Mouse (Mus musculus) skeletal muscle tissue, postnatal 0 days (tissue): Measurements from ENCODE around the gene Ugt1a6a. TPM values are rescaled to one million over a fixed set of nuclear protein-coding genes. Genes with fewer than 3 reads are reported as not detected.

Experiments
- polyA plus RNA-seq: library from polyadenylated mRNA; unstranded; fragments of >200 nt; fragmentation: Nextera tagmentation; extraction: Ambion mirVana; gene quantifications from 2 replicates; pipeline ENCODE4 v1.2.1, GENCODE M21; 2015

Gene Ugt1a6a
- 2.5 and 7.9 TPM in 2 replicates for polyA plus RNA-seq

GRCm38 (mm10) chr1:88134457-88135011, at the start of gene Ugt1a6a:
Gene Ugt1a6a (plus strand): TSS chr1:88134809.

DNA sequence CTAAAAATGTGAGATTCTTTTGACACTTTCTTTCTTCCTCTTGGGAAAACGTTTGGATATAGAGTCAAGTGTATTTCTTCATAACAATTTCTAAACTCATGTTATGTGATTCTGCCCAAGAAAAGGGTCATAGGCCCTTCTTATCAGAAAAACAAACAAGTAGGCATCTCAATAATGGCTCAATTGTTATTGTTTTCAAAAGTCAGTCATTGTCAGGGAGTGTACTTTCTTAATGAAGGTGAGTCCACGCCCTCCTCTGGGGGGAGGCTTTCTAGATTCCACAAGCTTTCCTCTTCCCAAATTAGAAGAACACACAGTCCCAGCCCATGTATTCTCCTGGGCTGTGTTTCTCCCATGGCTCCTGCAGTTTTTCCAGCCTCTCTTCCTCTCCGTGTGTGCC, 47.1 kb upstream of the Ugt1a6a start, which contains the start of gene Ugt1a8:
Gene Ugt1a8, plus strand, starts transcription at position 301 of the 400 bp plus-strand sequence.

GRCm38 (mm10) chr1:88094941-88095492, 39.6 kb upstream of the Ugt1a6a start, which contains the start of gene Ugt1a7c:
Gene Ugt1a7c (plus strand): TSS chr1:88095062.

DNA sequence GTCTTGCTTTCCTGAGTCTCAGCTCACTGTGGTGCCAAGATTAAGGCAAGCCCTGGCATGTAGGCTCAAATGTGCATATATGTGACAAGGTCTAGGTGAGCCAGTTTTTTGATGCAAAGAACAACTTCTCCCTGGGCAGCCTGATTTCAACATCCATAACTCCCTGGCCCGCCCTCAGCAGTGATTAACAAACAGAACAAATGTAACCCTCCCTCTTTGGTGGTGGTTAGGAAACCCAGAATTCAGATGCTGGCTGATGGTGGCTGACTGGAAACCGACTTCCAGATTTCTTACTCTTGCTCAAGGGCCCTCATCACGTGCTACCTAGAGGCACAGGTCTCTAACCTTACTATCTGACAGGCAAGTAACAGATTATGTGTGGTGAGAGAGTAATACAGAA, 31.6 kb upstream of the Ugt1a6a start, which contains the start of gene Ugt1a6b:
Gene Ugt1a6b, plus strand, starts transcription at position 234 of the 400 bp plus-strand sequence.

GRCm38 (mm10) chr1:88165711-88166110, 31.1 kb downstream of the Ugt1a6a start, which contains the start of gene Ugt1a5:
Gene Ugt1a5 (plus strand): TSS chr1:88166012.

GRCm38 (mm10) chr1:88200456-88200855, 65.8 kb downstream of the Ugt1a6a start, which contains the start of gene Ugt1a2:
Gene Ugt1a2 (plus strand): TSS chr1:88200601.

GRCm38 (mm10) chr1:88205294-88205922, 70.8 kb downstream of the Ugt1a6a start, which contains the start of gene Dnajb3:
Gene Dnajb3 (minus strand): TSS chr1:88205782.

GRCm38 (mm10) chr1:88211812-88212211, 77.2 kb downstream of the Ugt1a6a start, which contains the start of gene Ugt1a1:
Gene Ugt1a1 (plus strand): TSS chr1:88211959.

DNA sequence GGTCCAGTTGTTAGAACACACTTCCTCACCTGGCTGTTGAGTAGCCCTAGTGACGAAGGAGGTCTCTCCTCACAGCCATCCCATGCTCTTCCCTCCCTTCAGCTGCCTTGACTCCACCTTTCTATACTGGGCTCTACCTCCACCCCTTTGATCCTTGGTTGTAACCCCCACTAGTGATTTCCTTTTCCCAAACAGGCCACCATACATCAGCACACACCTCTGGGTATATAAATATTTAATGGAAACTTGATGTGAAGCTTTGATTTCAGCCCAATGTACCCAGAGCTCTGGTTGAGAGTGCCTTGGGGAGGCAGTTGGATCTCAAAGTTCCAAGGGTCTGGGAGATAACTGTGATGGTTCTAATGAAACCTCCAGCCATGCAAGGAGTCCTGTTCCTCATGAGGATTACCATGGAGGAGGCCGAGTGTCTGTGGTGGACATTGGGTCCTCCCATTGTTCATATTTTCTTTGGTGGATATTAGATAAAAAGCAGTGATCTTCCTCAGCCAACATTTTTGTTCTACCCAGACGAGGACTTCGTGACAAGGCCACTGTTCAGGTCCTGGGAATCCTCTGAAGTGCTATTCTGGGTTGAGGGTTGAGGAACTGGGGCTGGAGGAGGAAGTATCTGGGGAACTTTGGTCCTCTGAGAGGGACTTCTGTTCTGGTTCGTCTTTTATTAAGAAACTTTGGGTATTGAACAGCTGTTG, 92.2 kb downstream of the Ugt1a6a start, which contains the start of gene Mroh2a:
Gene Mroh2a, plus strand, starts transcription at position 317 of the 710 bp plus-strand sequence.

Other genes starting within 250 kb of the Ugt1a6a start
- 14.8 and 17.3 TPM in 2 replicates for gene Usp40, start 126.3 kb upstream of the Ugt1a6a start, polyA plus RNA-seq
- gene Ugt1a10, start 79.4 kb upstream of the Ugt1a6a start, polyA plus RNA-seq, result not detected in 2 replicates
- gene Ugt1a9, start 64.0 kb upstream of the Ugt1a6a start, polyA plus RNA-seq, result not detected in 2 replicates
- gene Ugt1a8, start 47.0 kb upstream of the Ugt1a6a start, polyA plus RNA-seq, result not detected in 2 replicates
- gene Ugt1a7c, start 39.7 kb upstream of the Ugt1a6a start, polyA plus RNA-seq, result 3.1 and 6.4 TPM in 2 replicates
- gene Ugt1a6b, start 31.6 kb upstream of the Ugt1a6a start, polyA plus RNA-seq, result 0.21 and 1.00 TPM in 2 replicates
- not detected in 2 replicates for gene Ugt1a5, start 31.2 kb downstream of the Ugt1a6a start, polyA plus RNA-seq
- gene Ugt1a2, start 65.8 kb downstream of the Ugt1a6a start, polyA plus RNA-seq, result not detected in 2 replicates
- 6.9 and 9.5 TPM in 2 replicates for gene Dnajb3, start 71.0 kb downstream of the Ugt1a6a start, polyA plus RNA-seq
- gene Ugt1a1, start 77.2 kb downstream of the Ugt1a6a start, polyA plus RNA-seq, result 1.1 TPM in 1 of 2 replicates, not detected in the other
- gene Mroh2a, start 92.2 kb downstream of the Ugt1a6a start, polyA plus RNA-seq, result 0.74 and 0.99 TPM in 2 replicates
- gene Hjurp, start 142.8 kb downstream of the Ugt1a6a start, polyA plus RNA-seq, result 34.1 and 39.7 TPM in 2 replicates
- gene Trpm8, start 142.9 kb downstream of the Ugt1a6a start, polyA plus RNA-seq, result not detected in 2 replicates